8 mouse cellular contexts compared by ENCODE assay signal in genomic region chr13:21722993-21723836, GRCm38 (mm10). TPM values are rescaled to one million over a fixed set of nuclear protein-coding genes. Genes with fewer than 3 reads are reported as not detected.
DNase-seq lines count a peak whose midpoint lies in the region; ATAC-seq and TF ChIP-seq lines count a peak whose summit lies in the region.

No protein-coding gene starts in this region.

- peaks cover 2% of the 10 kb centered on the region; the same call in 1 of the 2 replicates for H3K79me2 ChIP-seq in MEL (ENCODE audit: control insufficient read depth, insufficient read depth, low read length, poor library complexity)

- no peaks in the 10 kb centered on the region for H3K36me3 ChIP-seq in heart, postnatal 0 days (replicated peaks; ENCODE audit: control insufficient read depth, insufficient read depth, low read length)
- H3K36me3 ChIP-seq in MEL (ENCODE audit: control insufficient read depth in 1 of 2, insufficient read depth in 2 of 2, low read length in 2 of 2): peaks cover 0 to 18% of the 10 kb centered on the region in 2 experiments; a peak in 2 of 4 replicates
- H3K36me3 ChIP-seq in hindbrain, embryonic 14.5 days (replicated peaks; ENCODE audit: control insufficient read depth, insufficient read depth): no peaks in the 10 kb centered on the region
- H3K36me3 ChIP-seq in midbrain, postnatal 0 days (ENCODE audit: insufficient read depth, low read length): no peaks in the 10 kb centered on the region

- H3K9ac ChIP-seq in heart, postnatal 0 days (replicated peaks; ENCODE audit: low read depth, low read length): no peak overlapping the region
- peak overlapping the region; percentile 53 for H3K9ac ChIP-seq in MEL (ENCODE audit: control insufficient read depth, low read depth, low read length, poor library complexity, severe bottlenecking)
- H3K9ac ChIP-seq in hindbrain, embryonic 14.5 days: no peak overlapping the region
- no peak overlapping the region for H3K9ac ChIP-seq in midbrain, postnatal 0 days (replicated peaks; ENCODE audit: low read length, poor library complexity, severe bottlenecking)

- intact Hi-C loops in heart, postnatal 10 days (cut with DNase I): loop anchor here (5.0 kb wide), 1 partner anchor 54 kb away; no protein-coding TSS in a partner anchor

- no peak overlapping the region for H3K27ac ChIP-seq in heart, postnatal 0 days (ENCODE audit: low read depth)
- H3K27ac ChIP-seq in MEL (ENCODE audit: control insufficient read depth, low read depth, low read length): no peak overlapping the region
- H3K27ac ChIP-seq in hindbrain, embryonic 14.5 days: peak overlapping the region; percentile 85; the same call in 1 of the 2 replicates
- H3K27ac ChIP-seq in midbrain, postnatal 0 days (ENCODE audit: low read depth, low read length): no peak overlapping the region

- TF ChIP-seq EP300 in heart, postnatal 0 days (IDR thresholded peaks at IDR 0.05; ENCODE audit: low read depth): no peak
- TF ChIP-seq EP300 in MEL (IDR thresholded peaks at IDR 0.05; ENCODE audit: low read depth in 1 of 2, low read length in 2 of 2): no peak

- no peak for TF ChIP-seq POLR2A in MEL (IDR thresholded peaks at IDR 0.05; ENCODE audit: control insufficient read depth in 1 of 2, insufficient read depth in 1 of 2, low read depth in 1 of 2, low read length in 2 of 2, poor library complexity in 1 of 2)

- H3K9me3 ChIP-seq in heart, postnatal 0 days (replicated peaks; ENCODE audit: control insufficient read depth, low read length): no peaks in the 10 kb centered on the region
- no peaks in the 10 kb centered on the region for H3K9me3 ChIP-seq in MEL (replicated peaks; ENCODE audit: insufficient read depth, low read length)
- no peaks in the 10 kb centered on the region for H3K9me3 ChIP-seq in hindbrain, embryonic 14.5 days (ENCODE audit: control insufficient read depth, low read length)
- no peaks in the 10 kb centered on the region for H3K9me3 ChIP-seq in midbrain, postnatal 0 days (ENCODE audit: low read length)

- TF ChIP-seq CTCF in heart, postnatal 0 days (IDR thresholded peaks at IDR 0.05; ENCODE audit: low read depth): no peak
- TF ChIP-seq CTCF in MEL (IDR thresholded peaks at IDR 0.05 in 2 of 3, conservative IDR thresholded peaks at IDR 0.05 in 1 of 3; ENCODE audit: control insufficient read depth in 1 of 3, insufficient read depth in 1 of 3, low read depth in 2 of 3, low read length in 3 of 3, poor library complexity in 1 of 3, severe bottlenecking in 1 of 3): peak in 1 of 3 experiments; percentile 31; a peak in 1 of 6 replicates
- TF ChIP-seq CTCF in midbrain, postnatal 0 days (IDR thresholded peaks at IDR 0.05): peak; percentile 22

- no peak for DNase-seq in heart, postnatal 0 days (ENCODE audit: low spot score)
- no peak for DNase-seq in heart, postnatal 10 days
- DNase-seq in MEL (ENCODE audit: low read depth, low spot score): peak; percentile 59
- no peak for DNase-seq in hindbrain, embryonic 14.5 days (ENCODE audit: low spot score)
- DNase-seq in midbrain, postnatal 0 days (ENCODE audit: low spot score): no peak
- no peak for DNase-seq in frontal cortex, postnatal 14 days (ENCODE audit: low spot score in 2 of 2)
- DNase-seq in c-Kit-positive CD71-positive TER-119-positive erythroid progenitor cells, embryonic 14.5 days (ENCODE audit: low spot score): no peak

- no peak overlapping the region for H3K4me3 ChIP-seq in heart, postnatal 0 days (ENCODE audit: low read depth, low read length)
- H3K4me3 ChIP-seq in MEL (ENCODE audit: control insufficient read depth in 1 of 2, insufficient read depth in 1 of 2, low read depth in 2 of 2, low read length in 2 of 2): no peak overlapping the region
- no peak overlapping the region for H3K4me3 ChIP-seq in hindbrain, embryonic 14.5 days (replicated peaks; ENCODE audit: low read length)
- H3K4me3 ChIP-seq in midbrain, postnatal 0 days (ENCODE audit: low read depth, low read length): no peak overlapping the region

- WGBS in heart, postnatal 0 days: 46% methylated on average over 5 of the region's 5 CpGs
- 40% methylated on average over 5 of the region's 5 CpGs for WGBS in hindbrain, embryonic 14.5 days
- whole genome bisulfite sequencing in midbrain, postnatal 0 days: 37% methylated on average over 5 of the region's 5 CpGs

- no peak for ATAC-seq in heart, postnatal 0 days (ENCODE audit: insufficient read depth, low read depth)
- no peak for ATAC-seq in hindbrain, embryonic 14.5 days (ENCODE audit: low FRiP score)
- no peak for ATAC-seq in midbrain, postnatal 0 days (ENCODE audit: low FRiP score)
- no peak for ATAC-seq in granulocyte monocyte progenitor cell, adult 5-6 weeks (replicated peaks; ENCODE audit: poor library complexity, severe bottlenecking)

- H3K4me1 ChIP-seq in heart, postnatal 0 days (ENCODE audit: control insufficient read depth, insufficient read depth): peaks cover 14% of the 10 kb centered on the region; the same call in 1 of the 2 replicates
- peaks cover 0 to 7% of the 10 kb centered on the region in 2 experiments; a peak in 2 of 4 replicates for H3K4me1 ChIP-seq in MEL (ENCODE audit: control insufficient read depth in 1 of 2, insufficient read depth in 2 of 2, low read length in 2 of 2)
- H3K4me1 ChIP-seq in hindbrain, embryonic 14.5 days (replicated peaks; ENCODE audit: control insufficient read depth, insufficient read depth, low read length): peaks cover 15% of the 10 kb centered on the region
- H3K4me1 ChIP-seq in midbrain, postnatal 0 days (ENCODE audit: insufficient read depth, low read length): no peaks in the 10 kb centered on the region; the same call in 1 of the 2 replicates

- no peaks in the 10 kb centered on the region for H3K27me3 ChIP-seq in heart, postnatal 0 days (ENCODE audit: control insufficient read depth, insufficient read depth, low read length)
- no peaks in the 10 kb centered on the region for H3K27me3 ChIP-seq in MEL (ENCODE audit: control insufficient read depth in 1 of 2, insufficient read depth in 2 of 2, low read length in 2 of 2)
- H3K27me3 ChIP-seq in hindbrain, embryonic 14.5 days (ENCODE audit: control insufficient read depth, insufficient read depth, low read length): no peaks in the 10 kb centered on the region
- H3K27me3 ChIP-seq in midbrain, postnatal 0 days (ENCODE audit: insufficient read depth, low read length): no peaks in the 10 kb centered on the region

- H3K4me2 ChIP-seq in heart, postnatal 0 days (ENCODE audit: low read depth, low read length): peak overlapping the region; percentile 66; the same call in 1 of the 2 replicates
- H3K4me2 ChIP-seq in hindbrain, embryonic 14.5 days (replicated peaks): peak overlapping the region; percentile 69
- H3K4me2 ChIP-seq in midbrain, postnatal 0 days (ENCODE audit: low read depth, low read length, poor library complexity, severe bottlenecking): no peak overlapping the region

- TF ChIP-seq RAD21 in MEL (IDR thresholded peaks at IDR 0.05; ENCODE audit: low read depth, low read length): no peak

RNA-seq across cellular contexts. Expression of gene Hist1h2bm, which starts 1.4 kb away (rescaled TPM):
- 1,438 and 1,618 TPM in 2 replicates for total RNA-seq in heart, postnatal 0 days (2014; rRNA removed; ENCODE audit: low replicate concordance)
- polyA plus RNA-seq in heart, postnatal 0 days (2015; fragmentation: Nextera tagmentation; extraction: Ambion mirVana): 0.60 and 0.90 TPM in 2 replicates
- 10 to 100 TPM; 54.7 to 69.5 TPM for total RNA-seq in heart, postnatal 10 days (2021)
- total RNA-seq in MEL (2012; rRNA removed): 1,196 and 2,041 TPM in 2 replicates
- polyA plus RNA-seq in MEL (2012; ENCODE audit: insufficient read depth in 1 of 2, insufficient read length in 2 of 2, low read depth in 1 of 2, low replicate concordance in 2 of 2, missing spikeins in 1 of 2): 1 to 10 TPM in 1 of 2 experiments, not detected in 1; 1.7 TPM
- polyA plus RNA-seq in hindbrain, embryonic 14.5 days (2014; fragmentation: Nextera tagmentation; extraction: Ambion mirVana): 1.4 TPM in 2 replicates
- 201 and 468 TPM in 2 replicates for total RNA-seq in midbrain, postnatal 0 days (2014; rRNA removed)
- 0.39 and 0.51 TPM in 2 replicates for polyA plus RNA-seq in midbrain, postnatal 0 days (2015; fragmentation: Nextera tagmentation; extraction: Ambion mirVana)
- 123 and 125 TPM in 2 replicates for total RNA-seq in granulocyte monocyte progenitor cell, adult 5-6 weeks (2014; fragmentation: Nextera tagmentation)
- total RNA-seq in granulocyte monocyte progenitor cell, adult 5-6 weeks (2017): 554 and 641 TPM in 2 replicates

RNA-seq across cellular contexts. Expression of gene Hist1h3h, which starts 5.8 kb away (rescaled TPM):
- total RNA-seq in heart, postnatal 0 days (2014; rRNA removed; ENCODE audit: low replicate concordance): 1,332 and 1,437 TPM in 2 replicates
- polyA plus RNA-seq in heart, postnatal 0 days (2015; fragmentation: Nextera tagmentation; extraction: Ambion mirVana): 1.8 TPM in 1 of 2 replicates, not detected in the other
- total RNA-seq in heart, postnatal 10 days (2021): 100 to 1,000 TPM; 284 to 332 TPM
- 3,336 and 3,710 TPM in 2 replicates for total RNA-seq in MEL (2012; rRNA removed)
- 10 to 100 TPM in 1 of 2 experiments, not detected in 1; 18.4 TPM for polyA plus RNA-seq in MEL (2012; ENCODE audit: insufficient read depth in 1 of 2, insufficient read length in 2 of 2, low read depth in 1 of 2, low replicate concordance in 2 of 2, missing spikeins in 1 of 2)
- 2.4 and 3.2 TPM in 2 replicates for polyA plus RNA-seq in hindbrain, embryonic 14.5 days (2014; fragmentation: Nextera tagmentation; extraction: Ambion mirVana)
- 258 and 532 TPM in 2 replicates for total RNA-seq in midbrain, postnatal 0 days (2014; rRNA removed)
- polyA plus RNA-seq in midbrain, postnatal 0 days (2015; fragmentation: Nextera tagmentation; extraction: Ambion mirVana): 2.0 TPM in 1 of 2 replicates, not detected in the other
- total RNA-seq in granulocyte monocyte progenitor cell, adult 5-6 weeks (2014; fragmentation: Nextera tagmentation): 4.5 TPM in 1 of 2 replicates, not detected in the other
- 334 and 360 TPM in 2 replicates for total RNA-seq in granulocyte monocyte progenitor cell, adult 5-6 weeks (2017)

RNA-seq across cellular contexts. Expression of gene Hist1h2ai, which starts 7.0 kb away (rescaled TPM):
- 828 and 1,538 TPM in 2 replicates for total RNA-seq in heart, postnatal 0 days (2014; rRNA removed; ENCODE audit: low replicate concordance)
- polyA plus RNA-seq in heart, postnatal 0 days (2015; fragmentation: Nextera tagmentation; extraction: Ambion mirVana): 3.6 and 4.3 TPM in 2 replicates
- total RNA-seq in heart, postnatal 10 days (2021): 100 to 1,000 TPM; 201 to 229 TPM
- total RNA-seq in MEL (2012; rRNA removed): 1,435 and 1,802 TPM in 2 replicates
- polyA plus RNA-seq in MEL (2012; ENCODE audit: insufficient read depth in 1 of 2, insufficient read length in 2 of 2, low read depth in 1 of 2, low replicate concordance in 2 of 2, missing spikeins in 1 of 2): 1 to 10 TPM in 1 of 2 experiments, not detected in 1; 8.2 TPM
- polyA plus RNA-seq in hindbrain, embryonic 14.5 days (2014; fragmentation: Nextera tagmentation; extraction: Ambion mirVana): 5.4 and 7.5 TPM in 2 replicates
- 253 and 398 TPM in 2 replicates for total RNA-seq in midbrain, postnatal 0 days (2014; rRNA removed)
- 3.2 and 3.5 TPM in 2 replicates for polyA plus RNA-seq in midbrain, postnatal 0 days (2015; fragmentation: Nextera tagmentation; extraction: Ambion mirVana)
- 17.2 TPM in 1 of 2 replicates, not detected in the other for total RNA-seq in granulocyte monocyte progenitor cell, adult 5-6 weeks (2014; fragmentation: Nextera tagmentation)
- total RNA-seq in granulocyte monocyte progenitor cell, adult 5-6 weeks (2017): 2,072 and 5,185 TPM in 2 replicates

RNA-seq across cellular contexts. Expression of gene Hist1h2bl, which starts 7.3 kb away (rescaled TPM):
- total RNA-seq in heart, postnatal 0 days (2014; rRNA removed; ENCODE audit: low replicate concordance): 431 and 666 TPM in 2 replicates
- polyA plus RNA-seq in heart, postnatal 0 days (2015; fragmentation: Nextera tagmentation; extraction: Ambion mirVana): 0.55 and 0.98 TPM in 2 replicates
- 100 to 1,000 TPM; 206 to 220 TPM for total RNA-seq in heart, postnatal 10 days (2021)
- total RNA-seq in MEL (2012; rRNA removed): 2,215 and 3,073 TPM in 2 replicates
- 1 to 10 TPM in 1 of 2 experiments, not detected in 1; 6.7 TPM for polyA plus RNA-seq in MEL (2012; ENCODE audit: insufficient read depth in 1 of 2, insufficient read length in 2 of 2, low read depth in 1 of 2, low replicate concordance in 2 of 2, missing spikeins in 1 of 2)
- polyA plus RNA-seq in hindbrain, embryonic 14.5 days (2014; fragmentation: Nextera tagmentation; extraction: Ambion mirVana): not detected in 2 replicates
- 87.0 and 175 TPM in 2 replicates for total RNA-seq in midbrain, postnatal 0 days (2014; rRNA removed)
- not detected in 2 replicates for polyA plus RNA-seq in midbrain, postnatal 0 days (2015; fragmentation: Nextera tagmentation; extraction: Ambion mirVana)
- total RNA-seq in granulocyte monocyte progenitor cell, adult 5-6 weeks (2014; fragmentation: Nextera tagmentation): 210 and 236 TPM in 2 replicates
- total RNA-seq in granulocyte monocyte progenitor cell, adult 5-6 weeks (2017): 416 and 515 TPM in 2 replicates

RNA-seq across cellular contexts. Expression of gene Hist1h4j, which starts 11.6 kb away (rescaled TPM):
- total RNA-seq in heart, postnatal 0 days (2014; rRNA removed; ENCODE audit: low replicate concordance): 962 and 1,129 TPM in 2 replicates
- 0.20 and 0.27 TPM in 2 replicates for polyA plus RNA-seq in heart, postnatal 0 days (2015; fragmentation: Nextera tagmentation; extraction: Ambion mirVana)
- 10 to 100 TPM; 39.0 to 39.7 TPM for total RNA-seq in heart, postnatal 10 days (2021)
- total RNA-seq in MEL (2012; rRNA removed): 947 and 1,094 TPM in 2 replicates
- 1 to 10 TPM in 1 of 2 experiments, not detected in 1; 2.7 TPM for polyA plus RNA-seq in MEL (2012; ENCODE audit: insufficient read depth in 1 of 2, insufficient read length in 2 of 2, low read depth in 1 of 2, low replicate concordance in 2 of 2, missing spikeins in 1 of 2)
- 0.33 and 0.64 TPM in 2 replicates for polyA plus RNA-seq in hindbrain, embryonic 14.5 days (2014; fragmentation: Nextera tagmentation; extraction: Ambion mirVana)
- total RNA-seq in midbrain, postnatal 0 days (2014; rRNA removed): 304 and 479 TPM in 2 replicates
- 0.32 TPM in 1 of 2 replicates, not detected in the other for polyA plus RNA-seq in midbrain, postnatal 0 days (2015; fragmentation: Nextera tagmentation; extraction: Ambion mirVana)
- 2.1 and 2.5 TPM in 2 replicates for total RNA-seq in granulocyte monocyte progenitor cell, adult 5-6 weeks (2014; fragmentation: Nextera tagmentation)
- 277 and 325 TPM in 2 replicates for total RNA-seq in granulocyte monocyte progenitor cell, adult 5-6 weeks (2017)
